Mouse (Mus musculus) CD4-positive, CD25-positive, alpha-beta regulatory T cell, adult 4 months (primary cell): ENCODE data around the gene Usp10. TPM values are rescaled to one million over a fixed set of nuclear protein-coding genes. Genes with fewer than 3 reads are reported as not detected.
A peak's percentile ranks its signal among the peaks of the same experiment; 100 is the strongest.

Experiments used
- ATAC-seq: one replicate; pipeline ENCODE4 v1.8.0; 2017
- polyA plus RNA-seq, 2 experiments: library from polyadenylated mRNA; unstranded; fragments of 100-300 nt; shearing (Covaris generic); gene quantifications; one replicate each; pipeline ENCODE4 v1.2.1; 2017

Gene Usp10
- 10 to 100 TPM; 56.3 to 97.3 TPM for polyA plus RNA-seq

- peak; percentile 48 for ATAC-seq
Observed at GRCm38 (mm10) chr8:119909944-119910546, at the start of gene Usp10. Gene Usp10, plus strand, starts transcription at chr8:119910360.

- peak; percentile 98 for ATAC-seq
Observed at GRCm38 (mm10) chr8:119861706-119862389, 48.3 kb upstream of the Usp10 start, which contains the start of gene Klhl36. Gene Klhl36, plus strand, starts transcription at chr8:119862266.

- ATAC-seq = no peak
Observed at GRCm38 (mm10) chr8:119862390-119862734, 47.8 kb upstream of the Usp10 start.

GRCm38 (mm10) chr8:119862749-119863148 is 47.4 kb upstream of the Usp10 start:
- ATAC-seq = peak; percentile 4

- ATAC-seq = no peak
Observed at GRCm38 (mm10) chr8:119869616-119870015, 40.5 kb upstream of the Usp10 start.

- ATAC-seq = no peak
Observed at GRCm38 (mm10) chr8:119873181-119873580, 37.0 kb upstream of the Usp10 start.

- ATAC-seq = no peak
Observed at GRCm38 (mm10) chr8:119881301-119881700, 28.9 kb upstream of the Usp10 start.

- ATAC-seq = no peak
Observed at GRCm38 (mm10) chr8:119881917-119882316, 28.2 kb upstream of the Usp10 start.

GRCm38 (mm10) chr8:119883281-119883680 is 26.9 kb upstream of the Usp10 start:
- no peak for ATAC-seq

- ATAC-seq = no peak
Observed at GRCm38 (mm10) chr8:119885612-119886011, 24.5 kb upstream of the Usp10 start.

GRCm38 (mm10) chr8:119887130-119887529 is 23.0 kb upstream of the Usp10 start:
- no peak for ATAC-seq

- no peak for ATAC-seq
Observed at GRCm38 (mm10) chr8:119888012-119888411, 22.1 kb upstream of the Usp10 start.

- no peak for ATAC-seq
Observed at GRCm38 (mm10) chr8:119897069-119897468, 13.1 kb upstream of the Usp10 start.

- ATAC-seq = peak; percentile 95
Observed at GRCm38 (mm10) chr8:119897933-119898332, 12.2 kb upstream of the Usp10 start.

GRCm38 (mm10) chr8:119901349-119901748 is 8.8 kb upstream of the Usp10 start:
- ATAC-seq = no peak

- ATAC-seq = no peak
Observed at GRCm38 (mm10) chr8:119901952-119902351, 8.2 kb upstream of the Usp10 start.

- ATAC-seq = no peak
Observed at GRCm38 (mm10) chr8:119904323-119904911, 5.7 kb upstream of the Usp10 start.

- peak; percentile 86 for ATAC-seq
Observed at GRCm38 (mm10) chr8:119910547-119911257, 542 bp downstream of the Usp10 start, which contains the start of gene Gm20388. Gene Gm20388, plus strand, starts transcription at chr8:119910841.

GRCm38 (mm10) chr8:119911258-119911962 is 1.2 kb downstream of the Usp10 start:
- peak; percentile 15 for ATAC-seq

GRCm38 (mm10) chr8:119912643-119913042 is 2.5 kb downstream of the Usp10 start:
- ATAC-seq = no peak

GRCm38 (mm10) chr8:119913181-119913580 is 3.0 kb downstream of the Usp10 start:
- ATAC-seq = no peak

GRCm38 (mm10) chr8:119914161-119914560 is 4.0 kb downstream of the Usp10 start:
- peak; percentile 22 for ATAC-seq

GRCm38 (mm10) chr8:119915298-119915697 is 5.1 kb downstream of the Usp10 start:
- ATAC-seq = no peak
